Mouse (Mus musculus) frontal cortex, postnatal 36 days (tissue): ENCODE data around the gene Sv2b.

Source experiments
- DNase-seq, 2 experiments: peaks; one replicate each; pipeline ENCODE4 v3.0.0; 2022; ENCODE audit warnings: low spot score in 2 of 2

The Sv2b gene

DNA sequence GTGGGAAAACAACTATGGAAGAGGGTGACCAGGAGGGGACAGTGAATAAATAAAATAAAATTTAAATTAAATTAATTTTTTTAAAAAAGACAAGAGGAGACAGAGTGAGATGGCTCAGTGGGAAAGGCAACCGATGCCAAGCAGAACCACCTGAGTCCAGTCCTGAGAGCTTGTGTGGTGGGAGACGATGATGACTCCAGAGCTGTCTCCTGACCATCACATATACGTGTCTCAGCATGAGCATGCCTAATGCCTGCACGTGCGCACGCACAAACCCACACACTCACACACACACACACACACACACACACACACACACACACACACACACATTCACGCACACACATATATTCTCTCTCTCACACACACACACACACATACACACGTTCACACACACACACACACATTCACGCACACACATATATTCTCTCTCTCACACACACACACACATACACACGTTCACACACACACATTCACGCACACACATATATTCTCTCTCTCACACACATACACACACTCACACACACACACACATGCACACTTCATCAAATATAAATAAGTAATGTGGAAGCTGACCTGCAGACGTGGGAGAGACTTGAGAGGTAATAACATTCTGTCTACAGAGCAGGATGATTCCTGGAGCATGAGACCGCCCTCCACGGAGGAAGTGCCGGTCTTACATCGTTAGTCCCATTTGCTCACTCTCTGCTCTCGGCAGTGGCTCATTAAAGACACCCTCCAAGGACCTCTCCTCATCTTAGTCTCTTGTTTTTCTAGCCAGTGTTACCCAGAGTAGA, 206.3 kb downstream of the Sv2b start:
- DNase-seq: no peak

DNA sequence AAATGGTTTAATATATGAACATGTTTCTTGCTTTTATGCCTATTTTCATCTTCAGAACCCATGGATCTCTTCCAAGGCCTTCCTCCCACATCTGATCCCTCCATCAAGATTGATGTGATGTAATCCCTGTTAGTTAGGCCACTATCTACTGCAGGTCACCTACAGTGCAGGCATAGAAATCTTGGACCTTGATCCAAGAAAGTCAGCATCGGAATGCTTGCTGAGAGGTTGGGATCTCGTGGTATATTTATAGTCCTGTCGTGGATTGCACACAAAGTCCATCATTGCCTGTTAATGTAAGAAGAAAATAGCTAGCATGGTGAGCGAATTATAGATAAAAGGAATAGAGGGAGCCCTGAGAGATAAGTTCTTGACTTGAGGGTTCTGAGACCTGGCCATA, 223.6 kb downstream of the Sv2b start:
- DNase-seq: no peak

DNA sequence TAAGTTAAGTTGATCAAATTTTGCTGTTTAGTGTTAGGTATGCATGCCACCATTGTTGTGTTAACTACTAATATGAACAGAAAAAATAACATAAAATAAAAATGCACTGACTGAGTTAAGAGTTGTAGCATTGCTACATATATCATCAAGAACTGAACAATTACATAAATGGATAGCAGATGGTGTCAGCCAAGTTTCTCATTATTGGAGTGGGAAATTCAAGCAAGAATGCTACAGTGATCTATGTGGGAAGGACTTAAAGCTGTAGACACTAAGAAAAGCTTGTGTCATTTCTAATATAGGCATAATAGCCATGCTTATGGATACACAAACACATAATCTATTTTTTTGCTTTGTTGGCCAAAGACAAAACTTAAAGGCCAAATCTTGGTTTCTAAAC, 228.9 kb downstream of the Sv2b start:
- DNase-seq: no peak

DNA sequence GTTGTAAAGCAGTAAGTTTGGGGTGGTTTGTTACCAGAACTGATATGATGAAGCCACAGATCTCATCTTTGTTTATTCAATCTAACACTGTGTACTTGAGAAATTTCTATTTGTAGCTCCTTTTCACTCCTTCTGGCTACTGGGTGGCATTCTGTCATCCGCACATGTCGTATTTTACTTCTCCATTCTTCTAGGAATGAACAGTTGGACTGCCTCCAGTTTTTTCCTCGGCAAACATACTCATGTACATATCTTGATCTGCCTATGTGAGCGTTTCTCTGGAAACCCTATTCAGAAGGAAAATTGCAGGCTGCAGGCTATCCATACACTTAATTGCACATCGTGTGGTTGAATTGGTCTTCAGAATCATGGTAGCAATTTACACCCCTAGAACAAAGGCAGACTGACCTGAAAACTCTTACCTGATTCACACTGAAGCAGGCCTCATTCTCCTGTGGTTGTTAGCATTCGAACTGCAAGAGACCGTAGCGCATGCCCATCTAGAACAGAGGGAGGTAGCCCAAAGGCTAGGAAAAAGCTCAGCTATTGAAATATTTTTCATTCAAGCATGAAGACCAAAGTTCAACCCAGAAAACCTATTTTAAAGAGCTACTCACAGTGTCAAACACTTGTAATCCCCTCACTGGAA, 231.4 kb downstream of the Sv2b start:
- DNase-seq: peak in 1 of 2 experiments; percentile 58
